Mouse (Mus musculus) lung, postnatal 10 days (tissue): ENCODE data around the gene Arhgef26.

Source experiments
- DNase-seq: peaks from one replicate; pipeline ENCODE4 v3.0.0; 2021

Arhgef26 gene

GRCm38 (mm10) chr3:62392636-62393035 is 54.5 kb downstream of the Arhgef26 start:
- no peak for DNase-seq

GRCm38 (mm10) chr3:62394284-62394683 is 56.1 kb downstream of the Arhgef26 start:
- DNase-seq = no peak

GRCm38 (mm10) chr3:62395368-62395767 is 57.2 kb downstream of the Arhgef26 start:
- no peak for DNase-seq

- no peak for DNase-seq
Observed at GRCm38 (mm10) chr3:62396109-62396508, 58.0 kb downstream of the Arhgef26 start.

- DNase-seq = no peak
Observed at GRCm38 (mm10) chr3:62398094-62398493, 60.0 kb downstream of the Arhgef26 start.

GRCm38 (mm10) chr3:62399826-62400746 is 61.9 kb downstream of the Arhgef26 start:
- no peak for DNase-seq

- no peak for DNase-seq
Observed at GRCm38 (mm10) chr3:62402466-62402865, 64.3 kb downstream of the Arhgef26 start.

GRCm38 (mm10) chr3:62404477-62405246 is 66.5 kb downstream of the Arhgef26 start:
- DNase-seq = peak; percentile 32

- no peak for DNase-seq
Observed at GRCm38 (mm10) chr3:62409555-62410182, 71.5 kb downstream of the Arhgef26 start.

- DNase-seq = no peak
Observed at GRCm38 (mm10) chr3:62410491-62410890, 72.3 kb downstream of the Arhgef26 start.

- DNase-seq = peak; percentile 50
Observed at GRCm38 (mm10) chr3:62412704-62413103, 74.6 kb downstream of the Arhgef26 start.

- no peak for DNase-seq
Observed at GRCm38 (mm10) chr3:62414926-62415325, 76.8 kb downstream of the Arhgef26 start.

- DNase-seq = no peak
Observed at GRCm38 (mm10) chr3:62417458-62417857, 79.3 kb downstream of the Arhgef26 start.

GRCm38 (mm10) chr3:62418387-62419138 is 80.4 kb downstream of the Arhgef26 start:
- DNase-seq = no peak

- no peak for DNase-seq
Observed at GRCm38 (mm10) chr3:62433675-62434074, 95.5 kb downstream of the Arhgef26 start.

- DNase-seq = no peak
Observed at GRCm38 (mm10) chr3:62435923-62436322, 97.8 kb downstream of the Arhgef26 start.

GRCm38 (mm10) chr3:62440431-62440969 is 102.4 kb downstream of the Arhgef26 start:
- DNase-seq = no peak

- DNase-seq = peak; percentile 46
Observed at GRCm38 (mm10) chr3:62443582-62444194, 105.5 kb downstream of the Arhgef26 start.

GRCm38 (mm10) chr3:62446271-62446670 is 108.1 kb downstream of the Arhgef26 start:
- no peak for DNase-seq

- DNase-seq = peak; percentile 44
Observed at GRCm38 (mm10) chr3:62447151-62447550, 109.0 kb downstream of the Arhgef26 start.

GRCm38 (mm10) chr3:62449871-62450496 is 111.8 kb downstream of the Arhgef26 start:
- no peak for DNase-seq
